Mouse (Mus musculus) forebrain, embryonic 13.5 days (tissue): Measurements from ENCODE around the gene Vsx1. TPM values are rescaled to one million over a fixed set of nuclear protein-coding genes. Genes with fewer than 3 reads are reported as not detected.

ENCODE experiments used
- ATAC-seq: fragments of 200-750 bp; cut with Nextera tagmentation; 2 replicates; pipeline ENCODE4 v1.8.0; 2017
- H3K27ac ChIP-seq: fragments of 300-500 bp; sonication (generic); 2 replicates; pipeline ENCODE4 v1.5.1; 2015; ENCODE audit warnings: inconsistent platforms, mild to moderate bottlenecking, moderate library complexity
- H3K27me3 ChIP-seq: fragments of 300-500 bp; sonication (generic); 2 replicates; pipeline ENCODE4 v1.6.1; 2015; ENCODE audit warnings: mild to moderate bottlenecking, inconsistent platforms
- H3K36me3 ChIP-seq: fragments of 300-500 bp; sonication (generic); 2 replicates; pipeline ENCODE4 v1.6.1; 2015; ENCODE audit warnings: mild to moderate bottlenecking, inconsistent platforms; ENCODE audit not compliant: poor library complexity, severe bottlenecking
- H3K4me1 ChIP-seq: fragments of 300-500 bp; sonication (generic); 2 replicates; pipeline ENCODE4 v1.6.1; 2015; ENCODE audit warnings: inconsistent platforms
- H3K4me2 ChIP-seq: fragments of 300-500 bp; sonication (generic); 2 replicates; pipeline ENCODE4 v1.6.1; 2015; ENCODE audit warnings: inconsistent platforms, mild to moderate bottlenecking, moderate library complexity
- H3K4me3 ChIP-seq: fragments of 300-500 bp; sonication (generic); 2 replicates; pipeline ENCODE4 v1.5.1; 2015; ENCODE audit warnings: mild to moderate bottlenecking, inconsistent platforms
- H3K9ac ChIP-seq: fragments of 300-500 bp; sonication (generic); 2 replicates; pipeline ENCODE4 v1.6.1; 2015; ENCODE audit warnings: mild to moderate bottlenecking, inconsistent platforms
- H3K9me3 ChIP-seq: fragments of 300-500 bp; sonication (generic); replicated peaks from 2 replicates; pipeline ENCODE4 v1.6.1; 2016; ENCODE audit warnings: inconsistent platforms
- WGBS: fragments of 180-500 bp; shearing (Covaris S2); methylation state at CpG from one replicate; pipeline ENCODE4 v1.1.7; 2015; 5-methylcytosine and 5-hydroxymethylcytosine counted together
- polyA plus RNA-seq: library from polyadenylated mRNA; unstranded; fragments of >200 nt; fragmentation: Nextera tagmentation; extraction: Ambion mirVana; gene quantifications from 2 replicates; pipeline ENCODE4 v1.2.1, GENCODE M21; 2015

Vsx1 gene
- polyA plus RNA-seq, 1 experiment from 2014 or later: 0.12 TPM

DNA sequence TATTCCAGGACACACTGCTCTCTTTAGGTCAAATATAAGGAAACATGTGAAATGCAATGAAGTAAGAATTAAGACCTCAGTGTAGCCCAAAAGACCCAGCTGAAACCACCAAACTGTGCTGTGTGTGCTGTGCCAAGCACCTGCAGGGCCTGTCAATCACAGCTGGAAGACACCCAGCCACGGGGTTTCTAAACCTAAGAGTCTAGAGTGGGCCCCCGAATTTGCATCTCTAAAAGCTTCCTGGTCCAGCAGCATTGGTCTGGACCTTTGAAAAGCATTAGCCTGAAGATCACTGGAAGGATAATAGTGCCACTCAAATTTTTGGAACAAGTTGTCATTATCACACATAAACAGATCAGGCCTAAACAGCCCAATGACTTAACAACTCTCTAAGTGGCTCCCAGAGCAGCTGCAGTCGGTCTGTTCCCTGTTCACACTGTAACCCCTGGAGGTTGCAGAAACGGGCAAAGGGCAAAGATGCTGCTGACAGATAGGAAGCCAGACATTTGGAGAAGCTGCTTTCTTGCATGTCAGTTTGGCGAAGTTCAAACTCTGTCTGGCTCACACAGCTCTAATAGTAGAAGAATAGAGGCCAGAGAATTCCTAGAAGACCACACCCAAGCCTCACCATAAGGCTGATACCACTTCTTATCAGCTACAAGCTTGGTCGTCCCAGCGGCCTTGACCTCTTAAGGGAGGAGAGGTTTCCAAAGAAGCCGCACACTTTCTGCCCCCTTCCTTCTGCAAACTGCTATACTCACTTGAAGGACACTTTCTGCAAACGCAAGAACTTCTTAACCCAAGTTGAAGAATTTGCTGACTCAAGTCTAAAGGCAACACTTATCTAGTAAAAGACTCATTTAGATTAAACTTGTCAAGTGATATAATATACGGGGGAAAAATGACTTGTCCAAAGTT is 23.4 kb downstream of the Vsx1 start:
- Histone ChIP-seq H3K4me3 (no peak overlapping the region), H3K36me3 (no peaks in the 10 kb centered on the region), H3K9ac (no peak overlapping the region), H3K27me3 (no peaks in the 10 kb centered on the region), H3K4me1 (peaks cover 66% of the 10 kb centered on the region), H3K27ac (peak overlapping the region; percentile 48; the same call in 1 of the 2 replicates), H3K4me2 (peak overlapping the region; percentile 86), H3K9me3 (no peaks in the 10 kb centered on the region)
- WGBS: 48% methylated on average over 10 of the region's 10 CpGs
- peak; percentile 42; the same call in 1 of the 2 replicates for ATAC-seq

DNA sequence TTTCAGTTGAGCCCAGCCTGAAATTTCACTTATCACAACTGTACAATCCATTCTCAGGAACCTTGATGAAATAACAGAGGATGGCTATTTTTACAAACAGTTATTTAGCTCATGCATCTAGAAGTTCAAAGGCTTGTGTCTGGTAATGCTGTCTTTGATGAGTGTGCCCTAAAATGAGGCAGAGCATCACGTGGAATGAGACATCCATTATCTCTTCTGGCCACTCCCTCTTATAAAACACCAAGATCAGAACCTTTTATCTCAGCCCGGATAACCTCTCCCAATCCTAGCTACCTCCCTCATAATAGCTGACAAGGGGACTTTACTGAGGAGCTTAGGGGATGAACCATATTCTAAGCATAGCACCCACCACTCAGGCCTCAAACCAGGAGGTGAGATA is 24.2 kb downstream of the Vsx1 start:
- Histone ChIP-seq H3K27me3 (no peaks in the 10 kb centered on the region), H3K4me3 (no peak overlapping the region), H3K36me3 (no peaks in the 10 kb centered on the region), H3K27ac (peak overlapping the region; percentile 48), H3K9ac (no peak overlapping the region), H3K4me2 (peak overlapping the region; percentile 86), H3K9me3 (no peaks in the 10 kb centered on the region), H3K4me1 (peaks cover 72% of the 10 kb centered on the region)
- no peak for ATAC-seq
- WGBS: 60% methylated on average over 2 of the region's 2 CpGs

DNA sequence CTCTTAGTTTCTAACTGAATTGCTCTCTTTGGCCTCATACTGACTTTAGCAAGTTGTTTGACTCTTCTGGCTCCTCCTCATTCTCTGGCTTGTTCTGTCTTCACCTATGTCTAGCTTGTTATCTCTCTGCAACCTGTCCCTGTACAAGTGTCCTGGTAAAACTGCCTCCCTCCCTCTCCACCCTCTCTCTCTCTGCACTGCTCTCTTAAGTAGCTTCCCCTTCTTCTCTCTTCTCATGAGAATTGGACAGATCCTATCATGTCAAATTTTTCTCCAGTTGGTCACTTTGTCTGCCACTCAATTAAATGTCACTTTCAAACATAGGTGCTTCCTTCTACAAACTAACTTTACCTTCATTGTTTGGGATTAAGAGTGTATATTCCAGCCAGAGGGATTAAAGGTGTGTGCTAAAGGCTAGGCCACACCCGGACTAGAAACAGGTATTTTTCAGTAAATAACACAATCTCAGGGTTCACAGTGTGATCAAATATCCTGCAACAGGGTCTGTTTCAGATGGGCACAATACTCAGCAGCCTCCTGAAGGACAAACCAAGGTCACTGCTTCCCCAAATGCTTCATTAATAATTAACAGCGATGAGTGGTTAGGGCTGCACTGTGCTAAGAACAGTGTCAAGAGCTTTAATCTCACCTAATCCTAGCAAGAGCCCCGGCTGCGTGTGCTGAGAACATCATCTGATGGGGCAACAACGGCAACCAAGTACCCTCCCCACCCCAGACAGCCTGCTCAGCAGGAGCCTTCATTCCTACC is 24.8 kb downstream of the Vsx1 start:
- 69% methylated on average over 5 of the region's 5 CpGs for WGBS

DNA sequence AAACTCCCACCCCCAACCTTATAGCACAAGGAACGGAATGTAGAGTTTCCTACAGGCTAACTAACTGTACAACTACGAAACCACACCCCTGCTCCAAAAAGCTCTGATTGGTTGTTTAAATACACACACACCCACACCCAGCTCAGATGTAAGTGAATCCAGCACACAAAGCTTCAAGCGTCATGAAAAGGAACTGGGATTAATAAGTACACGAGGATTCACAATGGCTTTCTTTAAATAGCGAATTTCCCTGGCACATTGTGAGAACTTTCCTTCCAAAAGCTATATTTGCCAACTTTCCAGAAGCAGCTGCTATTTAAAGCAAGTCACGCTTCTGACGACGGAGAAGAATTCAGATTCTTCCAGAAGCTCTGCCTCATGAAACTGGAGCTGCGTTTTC is 25.9 kb downstream of the Vsx1 start:
- Histone ChIP-seq H3K9me3 (no peaks in the 10 kb centered on the region), H3K4me3 (no peak overlapping the region), H3K4me1 (peaks cover 66% of the 10 kb centered on the region), H3K36me3 (peaks cover 14% of the 10 kb centered on the region), H3K4me2 (0 out of 2 replicates have a peak overlapping the region, but pooled peaks have one; percentile 6), H3K27me3 (no peaks in the 10 kb centered on the region), H3K27ac (peak overlapping the region; percentile 36), H3K9ac (no peak overlapping the region)
- ATAC-seq: peak; percentile 14; the same call in 1 of the 2 replicates
- 49% methylated on average over 9 of the region's 9 CpGs for WGBS

More for the DNA sequence above, 24.8 kb downstream of the Vsx1 start:
- Histone ChIP-seq H3K27me3 (no peaks in the 10 kb centered on the region), H3K4me3 (no peak overlapping the region), H3K9ac (no peak overlapping the region), H3K27ac (peak overlapping the region; percentile 36), H3K36me3 (peaks cover 3% of the 10 kb centered on the region), H3K4me2 (peak overlapping the region; percentile 86), H3K9me3 (no peaks in the 10 kb centered on the region), H3K4me1 (peaks cover 72% of the 10 kb centered on the region)
- ATAC-seq: no peak

DNA sequence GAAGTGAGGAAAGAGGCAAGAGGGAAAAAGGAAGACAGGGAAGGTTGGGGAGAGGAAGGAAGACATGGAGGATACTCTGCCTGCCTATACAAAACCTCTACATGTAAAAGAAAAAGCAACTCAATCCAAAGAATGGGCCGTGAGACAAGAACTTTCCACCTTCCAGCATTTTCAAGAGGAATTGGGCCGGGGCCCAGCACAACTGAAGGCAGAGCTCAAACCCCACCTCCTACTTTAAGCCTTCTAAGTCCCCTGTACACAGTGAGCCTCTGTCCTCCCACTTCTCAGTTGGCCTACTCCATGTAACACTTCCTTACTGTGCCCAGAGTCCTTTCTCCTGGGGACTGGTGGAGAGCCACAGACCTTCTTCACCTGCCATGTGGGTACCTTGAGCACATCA is 27.2 kb downstream of the Vsx1 start:
- H3K4me2 ChIP-seq: no peak overlapping the region

DNA sequence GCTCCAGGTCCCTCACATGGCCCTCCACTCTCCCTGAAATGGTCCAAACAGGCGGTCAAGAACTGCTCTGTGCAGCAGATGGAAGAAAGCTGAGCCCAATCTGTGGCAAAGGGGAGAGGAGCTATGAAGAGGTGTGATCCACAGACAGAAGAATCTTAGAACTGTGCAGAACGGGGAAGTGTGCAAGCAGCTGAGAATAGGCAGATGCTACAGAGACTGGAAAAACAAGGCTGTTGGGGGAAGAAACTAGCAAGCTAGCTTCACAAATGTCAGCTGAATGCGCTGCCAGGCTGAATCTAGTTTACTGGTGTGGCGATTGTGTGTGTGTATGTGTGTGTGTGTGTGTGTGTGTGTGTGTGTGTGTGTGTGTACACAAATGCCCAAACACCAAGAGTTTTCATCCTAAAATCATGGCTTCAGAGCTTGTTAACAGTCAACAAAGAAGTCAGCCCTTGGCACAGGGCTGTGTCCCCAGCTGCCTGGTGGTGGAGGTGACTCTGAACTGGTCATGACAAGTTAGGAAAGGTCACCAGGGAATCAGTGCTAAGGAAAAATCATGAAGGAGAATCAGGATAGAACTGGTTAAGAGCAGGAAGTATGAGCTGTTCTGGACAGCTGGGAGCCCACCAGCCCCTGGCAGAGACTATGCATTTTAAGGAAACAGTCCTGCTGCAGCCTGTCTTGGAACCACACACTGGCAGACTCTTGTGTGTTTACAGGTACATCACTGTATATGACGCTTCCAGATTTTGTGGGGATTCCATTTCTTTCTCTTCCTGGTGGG is 28.3 kb downstream of the Vsx1 start:
- Histone ChIP-seq H3K27me3 (no peaks in the 10 kb centered on the region), H3K36me3 (peaks cover 22% of the 10 kb centered on the region), H3K4me2 (no peak overlapping the region), H3K4me3 (no peak overlapping the region), H3K27ac (peak overlapping the region; percentile 2; the same call in 1 of the 2 replicates), H3K4me1 (peaks cover 70% of the 10 kb centered on the region), H3K9ac (no peak overlapping the region), H3K9me3 (no peaks in the 10 kb centered on the region)
- peak; percentile 20; the same call in 1 of the 2 replicates for ATAC-seq
- WGBS: 80% methylated on average over 5 of the region's 5 CpGs

More for the DNA sequence above, 27.2 kb downstream of the Vsx1 start:
- Histone ChIP-seq H3K9ac (no peak overlapping the region), H3K27ac (no peak overlapping the region; the same call in 1 of the 2 replicates), H3K4me1 (peaks cover 68% of the 10 kb centered on the region), H3K36me3 (peaks cover 22% of the 10 kb centered on the region), H3K9me3 (no peaks in the 10 kb centered on the region), H3K4me3 (no peak overlapping the region), H3K27me3 (no peaks in the 10 kb centered on the region)
- ATAC-seq: no peak
- WGBS: 71% methylated on average over 2 of the region's 2 CpGs

DNA sequence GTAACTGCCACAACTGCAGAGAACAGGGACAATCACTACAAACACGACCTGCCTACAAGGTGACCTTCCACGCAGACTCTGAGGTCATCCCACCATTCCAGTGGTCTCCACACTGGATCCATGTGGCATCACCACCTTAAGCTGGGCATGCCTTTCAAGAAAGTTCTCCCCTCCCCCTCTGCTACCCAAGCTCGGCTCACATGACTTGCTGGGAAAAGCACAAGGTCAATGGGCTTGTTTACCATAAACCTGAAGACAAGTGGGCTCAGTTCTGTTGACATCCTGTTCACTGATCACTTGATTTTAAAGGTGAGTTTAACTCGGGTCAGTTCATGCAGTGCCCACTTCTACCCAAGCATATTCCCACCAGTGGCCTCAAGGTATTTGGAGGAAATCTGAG is 29.1 kb downstream of the Vsx1 start:
- no peak overlapping the region for H3K9ac ChIP-seq
- H3K9me3 ChIP-seq: no peaks in the 10 kb centered on the region
- ATAC-seq: no peak
- H3K36me3 ChIP-seq: peaks cover 28% of the 10 kb centered on the region
- peak overlapping the region; percentile 2; the same call in 1 of the 2 replicates for H3K27ac ChIP-seq
- no peaks in the 10 kb centered on the region for H3K27me3 ChIP-seq
- 73% methylated on average over 4 of the region's 4 CpGs for whole genome bisulfite sequencing
- H3K4me3 ChIP-seq: no peak overlapping the region
- no peak overlapping the region for H3K4me2 ChIP-seq
- H3K4me1 ChIP-seq: peaks cover 62% of the 10 kb centered on the region

DNA sequence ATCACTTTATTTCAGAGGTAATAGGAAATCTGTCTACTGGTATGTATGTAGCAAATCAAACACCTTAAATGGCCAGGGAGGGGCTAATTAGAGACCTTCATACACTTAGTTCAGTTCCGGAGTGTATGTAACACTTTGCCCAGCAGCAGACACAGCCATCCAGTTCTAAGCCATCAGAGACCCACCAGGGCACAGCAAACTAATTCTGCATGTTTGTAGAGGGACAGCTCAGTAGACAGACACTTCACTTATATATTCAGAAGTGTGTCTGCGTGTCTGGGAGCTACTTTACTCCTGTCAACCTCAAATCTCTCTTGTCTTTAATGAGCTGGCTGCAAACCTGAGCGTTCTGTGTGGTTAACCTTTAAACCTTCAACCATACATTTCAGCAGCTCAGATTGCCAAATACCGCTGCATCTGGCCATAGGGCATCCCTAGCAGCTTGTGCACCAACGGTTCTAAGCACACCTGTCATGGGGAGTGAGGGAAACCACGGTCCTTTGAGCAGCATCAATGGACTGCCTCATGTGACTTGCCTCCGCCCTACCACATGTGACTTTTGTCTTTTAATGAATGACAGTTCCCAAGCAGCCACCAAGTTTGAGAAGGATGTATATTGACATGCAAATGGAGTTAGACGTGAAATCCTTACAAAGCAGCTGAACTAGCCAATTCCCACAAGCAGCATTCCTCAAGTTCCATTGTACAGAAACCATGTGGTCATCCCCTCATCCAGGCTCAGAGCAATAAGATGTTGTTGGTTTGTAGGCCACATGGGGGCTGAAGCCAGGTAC is 32.0 kb downstream of the Vsx1 start:
- H3K4me2 ChIP-seq: no peak overlapping the region
- peaks cover 35% of the 10 kb centered on the region for H3K4me1 ChIP-seq
- 25% methylated on average over 8 of the region's 8 CpGs for WGBS
- H3K36me3 ChIP-seq: peaks cover 36% of the 10 kb centered on the region
- H3K4me3 ChIP-seq: no peak overlapping the region
- H3K27ac ChIP-seq: peak overlapping the region; percentile 73
- no peaks in the 10 kb centered on the region for H3K9me3 ChIP-seq
- ATAC-seq: peak; percentile 84
- H3K9ac ChIP-seq: no peak overlapping the region
- no peaks in the 10 kb centered on the region for H3K27me3 ChIP-seq

DNA sequence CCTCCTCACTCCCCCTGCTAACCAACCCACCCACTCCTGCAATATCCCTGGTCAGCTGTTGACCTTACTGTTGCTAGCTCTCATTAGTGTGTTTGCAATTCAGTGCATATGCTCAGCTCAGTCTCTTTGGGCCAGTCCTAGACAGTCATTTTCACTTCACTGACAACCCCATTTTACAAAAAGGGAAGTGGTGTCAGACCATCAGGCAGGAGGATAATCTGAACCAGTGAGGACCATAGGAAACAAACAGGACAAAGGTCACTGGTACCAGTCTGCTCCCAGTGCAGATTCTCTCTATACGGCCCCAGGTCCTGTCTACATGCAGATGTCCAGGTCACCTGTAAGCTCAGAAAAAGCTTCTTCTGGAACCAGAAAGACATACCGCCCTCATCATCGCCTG is 33.0 kb downstream of the Vsx1 start:
- H3K27me3 ChIP-seq: no peaks in the 10 kb centered on the region
- H3K4me3 ChIP-seq: no peak overlapping the region
- H3K9me3 ChIP-seq: no peaks in the 10 kb centered on the region
- peaks cover 36% of the 10 kb centered on the region for H3K36me3 ChIP-seq
- no peak overlapping the region for H3K9ac ChIP-seq
- peak overlapping the region; percentile 73; the same call in 1 of the 2 replicates for H3K27ac ChIP-seq
- peaks cover 31% of the 10 kb centered on the region for H3K4me1 ChIP-seq
- H3K4me2 ChIP-seq: no peak overlapping the region
- ATAC-seq: no peak
- 94% methylated on average over 3 of the region's 3 CpGs for WGBS

DNA sequence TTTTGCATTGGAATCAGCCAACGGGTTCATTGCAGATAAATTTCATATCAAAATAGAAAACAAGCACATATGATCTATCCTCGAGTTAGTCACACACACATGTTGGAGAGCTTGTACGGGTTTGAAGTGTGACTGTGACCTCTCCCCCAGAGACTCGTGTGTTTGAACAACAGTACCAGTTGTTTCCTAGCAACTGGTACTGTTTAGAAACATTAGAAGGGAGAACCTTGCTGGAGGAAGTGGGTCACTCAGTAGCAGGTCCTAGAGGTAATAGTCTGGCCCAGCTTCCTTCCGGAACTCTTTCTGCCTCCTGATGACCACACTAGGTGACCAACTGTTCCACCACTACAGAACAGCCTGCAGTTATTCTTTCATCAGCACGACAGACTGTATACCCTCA is 33.9 kb downstream of the Vsx1 start:
- no peak overlapping the region for H3K4me2 ChIP-seq
- 81% methylated on average over 6 of the region's 6 CpGs for WGBS
- H3K4me1 ChIP-seq: peaks cover 31% of the 10 kb centered on the region
- H3K36me3 ChIP-seq: peaks cover 36% of the 10 kb centered on the region
- no peaks in the 10 kb centered on the region for H3K27me3 ChIP-seq
- no peak overlapping the region for H3K27ac ChIP-seq
- ATAC-seq: no peak
- H3K9me3 ChIP-seq: no peaks in the 10 kb centered on the region
- no peak overlapping the region for H3K4me3 ChIP-seq
- H3K9ac ChIP-seq: no peak overlapping the region

DNA sequence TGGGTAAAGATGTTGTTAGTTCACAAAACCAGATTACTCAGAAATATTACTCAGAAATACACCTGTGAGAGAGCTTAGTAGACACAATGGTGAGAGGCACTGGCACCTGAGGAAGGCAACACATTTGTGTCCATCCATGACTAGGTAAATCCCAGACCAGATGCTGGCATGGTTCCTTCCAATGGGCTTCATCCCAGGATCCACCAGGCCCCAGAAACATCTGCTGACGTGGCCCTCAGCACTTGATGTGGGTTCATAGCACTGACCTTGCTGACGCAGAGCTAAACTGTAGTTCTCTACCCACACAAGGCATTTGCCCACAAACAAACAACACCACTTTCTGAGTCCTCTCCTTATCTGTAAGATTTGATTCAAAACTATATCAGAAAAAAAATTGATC is 34.3 kb downstream of the Vsx1 start:
- Histone ChIP-seq H3K9ac (no peak overlapping the region), H3K27me3 (no peaks in the 10 kb centered on the region), H3K9me3 (no peaks in the 10 kb centered on the region), H3K27ac (no peak overlapping the region), H3K4me3 (no peak overlapping the region), H3K36me3 (peaks cover 36% of the 10 kb centered on the region), H3K4me1 (peaks cover 35% of the 10 kb centered on the region), H3K4me2 (no peak overlapping the region)
- no peak for ATAC-seq
- WGBS: 95% methylated on average over 2 of the region's 2 CpGs
